Mouse (Mus musculus): ENCODE measurements around the gene Gm10645.

Gm10645 gene

GRCm38 (mm10) chr8:83169127-83169526, 3.2 kb upstream of the Gm10645 start:
- no peak for DNase-seq (ENCODE audit: low read depth, low spot score)

- no peak for DNase-seq (ENCODE audit: low read depth, low spot score)
These were observed 2.0 kb upstream of the Gm10645 start for GRCm38 (mm10) chr8:83167932-83168331.

- DNase-seq (ENCODE audit: low read depth, low spot score) = no peak
These were observed 587 bp downstream of the Gm10645 start, which contains the start of gene Tbc1d9 for GRCm38 (mm10) chr8:83165235-83165930. Tbc1d9 (plus strand) TSS chr8:83165352.

GRCm38 (mm10) chr8:83160613-83161012, 5.4 kb downstream of the Gm10645 start:
- DNase-seq (ENCODE audit: low read depth, low spot score) = no peak

GRCm38 (mm10) chr8:83159615-83160014, 6.4 kb downstream of the Gm10645 start:
- DNase-seq (ENCODE audit: low read depth, low spot score) = no peak

- DNase-seq (ENCODE audit: low read depth, low spot score) = no peak
These were observed 7.0 kb downstream of the Gm10645 start for GRCm38 (mm10) chr8:83158971-83159370.

- no peak for DNase-seq (ENCODE audit: low read depth, low spot score)
These were observed 10.9 kb downstream of the Gm10645 start for GRCm38 (mm10) chr8:83155110-83155509.

GRCm38 (mm10) chr8:83152470-83152869, 13.5 kb downstream of the Gm10645 start:
- peak; percentile 41 for DNase-seq (ENCODE audit: low read depth, low spot score)

GRCm38 (mm10) chr8:83152055-83152454, 13.9 kb downstream of the Gm10645 start:
- DNase-seq (ENCODE audit: low read depth, low spot score) = no peak

GRCm38 (mm10) chr8:83149124-83149523, 16.8 kb downstream of the Gm10645 start:
- DNase-seq (ENCODE audit: low read depth, low spot score) = no peak

- no peak for DNase-seq (ENCODE audit: low read depth, low spot score)
These were observed 20.5 kb downstream of the Gm10645 start for GRCm38 (mm10) chr8:83145421-83145820.

- no peak for DNase-seq (ENCODE audit: low read depth, low spot score)
These were observed 21.4 kb downstream of the Gm10645 start for GRCm38 (mm10) chr8:83144601-83145000.

- peak; percentile 61 for DNase-seq (ENCODE audit: low read depth, low spot score)
These were observed 24.6 kb downstream of the Gm10645 start for GRCm38 (mm10) chr8:83141358-83141757.

- DNase-seq (ENCODE audit: low read depth, low spot score) = peak; percentile 73
These were observed 25.3 kb downstream of the Gm10645 start for GRCm38 (mm10) chr8:83140701-83141111.

GRCm38 (mm10) chr8:83140068-83140467, 25.9 kb downstream of the Gm10645 start:
- no peak for DNase-seq (ENCODE audit: low read depth, low spot score)

GRCm38 (mm10) chr8:83135086-83135485, 30.9 kb downstream of the Gm10645 start:
- DNase-seq (ENCODE audit: low read depth, low spot score) = no peak

All from A20 (cell line).